In genomic region chr4:153276571-153276970, GRCm38 (mm10) we compare ENCODE assay signal across 26 mouse cellular contexts.
DNase-seq lines count a peak whose midpoint lies in the region; ATAC-seq and TF ChIP-seq lines count a peak whose summit lies in the region.
"Had no signal": no experiment of that assay in that cellular context is flagged by ENCODE, and none has a peak within 500 bp of the region (broad histone marks: within the 10 kb centered on the region; RNA-seq: fewer than 3 reads in every experiment).

No protein-coding gene starts in this region.

- no peak overlapping the region for H3K9ac ChIP-seq in embryonic facial prominence, embryonic 14.5 days (ENCODE audit: low read depth, low read length)
- no peak overlapping the region for H3K9ac ChIP-seq in kidney, embryonic 14.5 days (ENCODE audit: low read depth, low read length)
- H3K9ac ChIP-seq in midbrain, postnatal 0 days (replicated peaks; ENCODE audit: low read length, poor library complexity, severe bottlenecking): no peak overlapping the region
- H3K9ac ChIP-seq in midbrain, embryonic 11.5 days (ENCODE audit: low read length): no peak overlapping the region
- H3K9ac ChIP-seq: forebrain, embryonic 13.5 days; liver, embryonic 12.5 days; liver, postnatal 0 days; neural tube, embryonic 12.5 days had no signal

- DNase-seq in embryonic facial prominence, embryonic 14.5 days (ENCODE audit: low spot score): peak; percentile 19
- no peak for DNase-seq in embryonic facial prominence, embryonic 10.5 days (ENCODE audit: low spot score)
- peak; percentile 12 for DNase-seq in kidney, postnatal 10 days
- DNase-seq in midbrain, postnatal 0 days (ENCODE audit: low spot score): peak; percentile 70
- DNase-seq in midbrain, embryonic 11.5 days (ENCODE audit: low spot score, missing footprints): no peak
- no peak for DNase-seq in urinary bladder, postnatal 25 days (ENCODE audit: low spot score)
- DNase-seq: adrenal gland, postnatal 36 days; cerebellum, adult 11 months; cerebellum, adult 9-11 months; gastrocnemius, postnatal 10 days; heart, postnatal 14 days; liver, postnatal 0 days; thymus, adult 2 months; thymus, postnatal 36 days had no signal

- no peak overlapping the region for H3K27ac ChIP-seq in embryonic facial prominence, embryonic 14.5 days (replicated peaks; ENCODE audit: low read depth, low read length)
- H3K27ac ChIP-seq in embryonic facial prominence, embryonic 10.5 days (replicated peaks): no peak overlapping the region
- H3K27ac ChIP-seq in kidney, embryonic 14.5 days (ENCODE audit: low read depth, low read length): no peak overlapping the region
- H3K27ac ChIP-seq in midbrain, postnatal 0 days (ENCODE audit: low read depth, low read length): no peak overlapping the region
- H3K27ac ChIP-seq in midbrain, embryonic 11.5 days (ENCODE audit: low read depth, low read length): no peak overlapping the region
- H3K27ac ChIP-seq: forebrain, embryonic 13.5 days; left cerebral cortex, adult 2 months; liver, embryonic 12.5 days; macrophage; midbrain, embryonic 10.5 days; neural tube, embryonic 12.5 days had no signal

- H3K36me3 ChIP-seq in embryonic facial prominence, embryonic 14.5 days (ENCODE audit: control insufficient read depth, insufficient read depth, low read length): no peaks in the 10 kb centered on the region
- no peaks in the 10 kb centered on the region for H3K36me3 ChIP-seq in embryonic facial prominence, embryonic 10.5 days (replicated peaks)
- H3K36me3 ChIP-seq in kidney, embryonic 14.5 days (ENCODE audit: control insufficient read depth, insufficient read depth, low read length): no peaks in the 10 kb centered on the region
- no peaks in the 10 kb centered on the region for H3K36me3 ChIP-seq in midbrain, postnatal 0 days (ENCODE audit: insufficient read depth, low read length)
- H3K36me3 ChIP-seq in midbrain, embryonic 11.5 days (ENCODE audit: control insufficient read depth, insufficient read depth, low read length): no peaks in the 10 kb centered on the region
- H3K36me3 ChIP-seq: liver, embryonic 12.5 days; midbrain, embryonic 10.5 days; neural tube, embryonic 12.5 days had no signal

- no peak overlapping the region for H3K4me2 ChIP-seq in embryonic facial prominence, embryonic 14.5 days (ENCODE audit: low read depth, low read length)
- no peak overlapping the region for H3K4me2 ChIP-seq in kidney, embryonic 14.5 days (replicated peaks; ENCODE audit: low read depth, low read length)
- H3K4me2 ChIP-seq in midbrain, postnatal 0 days (ENCODE audit: low read depth, low read length, poor library complexity, severe bottlenecking): no peak overlapping the region
- no peak overlapping the region for H3K4me2 ChIP-seq in midbrain, embryonic 11.5 days
- H3K4me2 ChIP-seq: forebrain, embryonic 13.5 days; liver, embryonic 12.5 days; neural tube, embryonic 12.5 days had no signal

- no peaks in the 10 kb centered on the region for H3K27me3 ChIP-seq in embryonic facial prominence, embryonic 14.5 days (replicated peaks; ENCODE audit: control insufficient read depth, insufficient read depth, low read length)
- no peaks in the 10 kb centered on the region for H3K27me3 ChIP-seq in embryonic facial prominence, embryonic 10.5 days (replicated peaks; ENCODE audit: low read depth, poor library complexity, severe bottlenecking)
- no peaks in the 10 kb centered on the region for H3K27me3 ChIP-seq in kidney, embryonic 14.5 days (ENCODE audit: control insufficient read depth, insufficient read depth, low read length)
- H3K27me3 ChIP-seq in midbrain, postnatal 0 days (ENCODE audit: insufficient read depth, low read length): no peaks in the 10 kb centered on the region
- H3K27me3 ChIP-seq in midbrain, embryonic 11.5 days (ENCODE audit: control insufficient read depth, insufficient read depth, low read length): no peaks in the 10 kb centered on the region
- H3K27me3 ChIP-seq: liver, embryonic 12.5 days; neural tube, embryonic 12.5 days had no signal

- TF ChIP-seq CTCF in midbrain, postnatal 0 days (IDR thresholded peaks at IDR 0.05): no peak

- ATAC-seq in embryonic facial prominence, embryonic 14.5 days (ENCODE audit: low read depth): no peak
- no peak for ATAC-seq in kidney, embryonic 14.5 days (ENCODE audit: low FRiP score, low TSS enrichment)
- ATAC-seq in midbrain, postnatal 0 days (ENCODE audit: low FRiP score): no peak
- no peak for ATAC-seq in midbrain, embryonic 11.5 days (ENCODE audit: low FRiP score)
- ATAC-seq: CD4-positive, CD25-positive, alpha-beta regulatory T cell, adult 4 months; forebrain, embryonic 13.5 days; intestine, embryonic 16.5 days; liver, embryonic 12.5 days; liver, postnatal 0 days; lung, postnatal 0 days; midbrain, embryonic 16.5 days had no signal

- 60% methylated on average over 5 of the region's 5 CpGs for WGBS in embryonic facial prominence, embryonic 14.5 days
- WGBS in embryonic facial prominence, embryonic 10.5 days: 89% methylated on average over 5 of the region's 5 CpGs
- WGBS in kidney, embryonic 14.5 days: 61% methylated on average over 5 of the region's 5 CpGs
- WGBS in midbrain, postnatal 0 days: 56% methylated on average over 5 of the region's 5 CpGs
- WGBS in midbrain, embryonic 11.5 days: 88% methylated on average over 5 of the region's 5 CpGs

- no peak overlapping the region for H3K4me3 ChIP-seq in embryonic facial prominence, embryonic 14.5 days (ENCODE audit: low read depth, low read length)
- H3K4me3 ChIP-seq in embryonic facial prominence, embryonic 10.5 days: no peak overlapping the region
- H3K4me3 ChIP-seq in kidney, embryonic 14.5 days (ENCODE audit: low read length): no peak overlapping the region
- no peak overlapping the region for H3K4me3 ChIP-seq in midbrain, postnatal 0 days (ENCODE audit: low read depth, low read length)
- no peak overlapping the region for H3K4me3 ChIP-seq in midbrain, embryonic 11.5 days (ENCODE audit: low read depth, low read length)
- H3K4me3 ChIP-seq: forebrain, embryonic 13.5 days; left cerebral cortex, adult 2 months; liver, embryonic 12.5 days; midbrain, embryonic 10.5 days; myocyte; neural tube, embryonic 12.5 days had no signal

- H3K9me3 ChIP-seq in embryonic facial prominence, embryonic 14.5 days (ENCODE audit: control insufficient read depth, low read length): no peaks in the 10 kb centered on the region
- H3K9me3 ChIP-seq in embryonic facial prominence, embryonic 10.5 days: no peaks in the 10 kb centered on the region
- no peaks in the 10 kb centered on the region for H3K9me3 ChIP-seq in kidney, embryonic 14.5 days (ENCODE audit: control insufficient read depth, low read length)
- no peaks in the 10 kb centered on the region for H3K9me3 ChIP-seq in midbrain, postnatal 0 days (ENCODE audit: low read length)
- H3K9me3 ChIP-seq in midbrain, embryonic 11.5 days (ENCODE audit: control insufficient read depth, low read length): no peaks in the 10 kb centered on the region
- H3K9me3 ChIP-seq: forebrain, embryonic 13.5 days; midbrain, embryonic 10.5 days; neural tube, embryonic 12.5 days had no signal

- no peaks in the 10 kb centered on the region for H3K4me1 ChIP-seq in embryonic facial prominence, embryonic 14.5 days (ENCODE audit: control insufficient read depth, insufficient read depth, low read length)
- H3K4me1 ChIP-seq in embryonic facial prominence, embryonic 10.5 days: peaks cover 11% of the 10 kb centered on the region
- no peaks in the 10 kb centered on the region for H3K4me1 ChIP-seq in kidney, embryonic 14.5 days (ENCODE audit: control insufficient read depth, insufficient read depth, low read length)
- no peaks in the 10 kb centered on the region for H3K4me1 ChIP-seq in midbrain, postnatal 0 days (ENCODE audit: insufficient read depth, low read length)
- H3K4me1 ChIP-seq in midbrain, embryonic 11.5 days (ENCODE audit: control insufficient read depth, insufficient read depth, low read length): no peaks in the 10 kb centered on the region
- H3K4me1 ChIP-seq: liver, embryonic 12.5 days; neural tube, embryonic 12.5 days had no signal

Comparison
In these comparisons a context has a peak if more than half of its experiments do, and no peak if none do; other contexts are left out.
1. DNase-seq: peak in embryonic facial prominence, embryonic 14.5 days (single experiment), kidney, postnatal 10 days (single experiment) and midbrain, postnatal 0 days (single experiment); none in embryonic facial prominence, embryonic 10.5 days (single experiment), midbrain, embryonic 11.5 days (single experiment) and urinary bladder, postnatal 25 days (single experiment).